Mouse (Mus musculus): ENCODE results near the gene Zfp334. TPM values are rescaled to one million over a fixed set of nuclear protein-coding genes. Genes with fewer than 3 reads are reported as not detected.
A peak's percentile ranks its signal among the peaks of the same experiment; 100 is the strongest.

Gene Zfp334
- polyA plus RNA-seq, 1 experiment from 2014 or later = 9.5 TPM

DNA sequence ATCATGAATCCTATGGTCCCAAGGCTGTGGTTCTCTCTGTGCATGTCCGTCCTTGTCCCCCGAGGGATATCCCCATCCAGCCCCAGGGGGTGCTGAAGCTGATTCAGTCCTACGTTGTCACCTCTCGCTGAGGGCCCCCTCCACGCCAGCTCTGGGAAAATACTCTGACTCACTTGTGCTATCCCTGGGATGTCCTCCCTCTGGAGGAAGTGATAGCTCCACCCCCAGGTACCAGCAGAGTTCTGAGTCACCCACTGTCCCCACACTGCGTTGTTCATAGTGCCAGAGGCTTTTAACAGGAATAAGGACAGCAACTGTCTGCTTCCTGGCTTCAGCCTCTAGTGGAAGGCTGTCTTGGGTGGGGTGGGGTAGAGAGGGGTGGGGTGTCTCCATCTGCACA lies 17.3 kb upstream of the Zfp334 start:
- 0 out of 2 replicates have a peak, but pooled peaks cover 3% of the 10 kb centered on the region for H3K4me1 ChIP-seq

GRCm38 (mm10) chr2:165404951-165405350 lies 16.9 kb upstream of the Zfp334 start:
- H3K4me3 ChIP-seq = no peak overlapping the region
- no peaks in the 10 kb centered on the region for H3K9me3 ChIP-seq
- H3K9ac ChIP-seq = no peak overlapping the region
- H3K27ac ChIP-seq = no peak overlapping the region
- 0 out of 2 replicates have a peak, but pooled peaks cover 3% of the 10 kb centered on the region for H3K4me1 ChIP-seq
- no peak overlapping the region for H3K4me2 ChIP-seq
- no peak for ATAC-seq (ENCODE audit: insufficient number of reproducible peaks, insufficient read depth, low FRiP score, low TSS enrichment, low read depth)
- H3K36me3 ChIP-seq = no peaks in the 10 kb centered on the region
- H3K27me3 ChIP-seq = no peaks in the 10 kb centered on the region
- 59% methylated on average over 9 of the region's 9 CpGs for WGBS

More for the DNA sequence above, 17.3 kb upstream of the Zfp334 start:
- no peak overlapping the region for H3K27ac ChIP-seq
- ATAC-seq (ENCODE audit: insufficient number of reproducible peaks, insufficient read depth, low FRiP score, low TSS enrichment, low read depth) = no peak
- H3K9ac ChIP-seq = no peak overlapping the region
- H3K4me3 ChIP-seq = no peak overlapping the region
- no peaks in the 10 kb centered on the region for H3K9me3 ChIP-seq
- no peak overlapping the region for H3K4me2 ChIP-seq
- WGBS = 50% methylated on average over 6 of the region's 6 CpGs
- no peaks in the 10 kb centered on the region for H3K27me3 ChIP-seq
- no peaks in the 10 kb centered on the region for H3K36me3 ChIP-seq

DNA sequence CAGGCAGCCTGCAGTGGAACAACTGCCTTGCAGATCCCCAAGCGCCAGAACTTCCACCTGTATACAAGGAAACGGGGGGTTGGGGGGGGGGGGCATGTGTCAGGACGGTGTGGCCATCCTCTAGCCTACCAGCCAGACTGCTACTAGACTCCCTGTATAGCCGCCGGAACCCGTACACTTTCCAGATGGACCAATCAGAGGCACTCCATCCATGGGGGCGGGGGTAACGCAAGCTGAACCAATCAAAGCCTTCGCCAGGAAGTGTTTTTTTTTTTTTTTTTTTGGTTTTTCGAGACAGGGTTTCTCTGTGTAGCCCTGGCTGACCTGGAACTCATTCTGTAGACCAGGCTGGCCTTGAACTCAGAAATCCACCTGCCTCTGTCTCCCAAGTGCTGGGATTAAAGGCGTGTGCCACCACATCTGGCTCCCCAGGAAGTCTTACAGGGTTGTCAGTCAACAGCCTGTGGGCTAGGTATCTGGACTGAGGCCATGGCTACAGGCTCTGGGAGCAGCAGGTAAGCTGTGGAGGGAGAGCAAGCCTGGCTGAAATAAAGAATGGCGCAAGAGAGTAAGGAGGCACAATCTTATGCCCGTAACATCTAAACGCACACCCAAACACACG lies 10.2 kb upstream of the Zfp334 start:
- Histone ChIP-seq H3K9ac (no peak overlapping the region), H3K4me1 (peaks cover 23% of the 10 kb centered on the region), H3K4me3 (no peak overlapping the region), H3K27ac (no peak overlapping the region), H3K27me3 (no peaks in the 10 kb centered on the region), H3K9me3 (no peaks in the 10 kb centered on the region), H3K4me2 (no peak overlapping the region), H3K36me3 (no peaks in the 10 kb centered on the region)
- ATAC-seq (ENCODE audit: insufficient number of reproducible peaks, insufficient read depth, low FRiP score, low TSS enrichment, low read depth) = no peak
- 53% methylated on average over 15 of the region's 15 CpGs for WGBS

DNA sequence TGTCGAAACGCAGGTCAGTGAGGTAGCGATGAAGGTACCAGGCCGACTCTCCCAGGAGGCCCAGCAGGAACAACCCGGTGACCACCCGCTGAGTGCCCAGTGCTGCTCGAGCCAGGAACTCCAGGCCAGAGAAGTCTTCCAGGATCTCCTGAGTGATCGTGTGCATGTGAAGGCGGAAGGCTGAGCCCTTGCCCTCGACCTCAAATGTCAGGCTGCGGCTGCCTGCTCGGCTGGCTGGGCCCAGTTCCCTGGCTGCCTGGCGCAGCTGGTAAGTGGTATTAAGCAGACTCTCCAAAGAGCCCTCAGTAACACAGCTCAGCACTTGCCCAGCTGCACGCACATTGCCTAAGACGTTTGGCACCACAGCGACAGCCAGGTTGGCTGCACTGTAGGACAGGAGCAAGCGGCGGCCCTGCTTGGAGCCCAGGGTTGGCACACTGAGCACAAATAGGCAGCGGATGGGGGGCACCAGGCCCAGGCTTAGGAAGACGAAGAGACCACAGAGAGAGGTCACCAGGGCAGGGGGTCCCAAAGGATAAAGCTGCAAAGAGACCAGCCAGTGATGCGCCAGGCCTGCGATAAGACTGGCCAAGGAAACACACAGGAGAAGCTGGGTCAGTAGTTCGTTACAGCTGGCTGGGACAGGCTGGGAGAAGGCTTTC lies 9.6 kb upstream of the Zfp334 start:
- Histone ChIP-seq H3K9ac (no peak overlapping the region), H3K27ac (peak overlapping the region; percentile 84), H3K36me3 (no peaks in the 10 kb centered on the region), H3K4me1 (peaks cover 23% of the 10 kb centered on the region), H3K4me2 (peak overlapping the region; percentile 45), H3K27me3 (no peaks in the 10 kb centered on the region), H3K4me3 (no peak overlapping the region), H3K9me3 (no peaks in the 10 kb centered on the region)
- 55% methylated on average over 23 of the region's 23 CpGs for WGBS
- ATAC-seq (ENCODE audit: insufficient number of reproducible peaks, insufficient read depth, low FRiP score, low TSS enrichment, low read depth) = no peak

GRCm38 (mm10) chr2:165396831-165397501 lies 8.9 kb upstream of the Zfp334 start:
- peak overlapping the region; percentile 45 for H3K4me2 ChIP-seq
- peak; percentile 21; the same call in 1 of the 2 replicates for ATAC-seq (ENCODE audit: insufficient number of reproducible peaks, insufficient read depth, low FRiP score, low TSS enrichment, low read depth)
- peaks cover 23% of the 10 kb centered on the region for H3K4me1 ChIP-seq
- H3K9me3 ChIP-seq = no peaks in the 10 kb centered on the region
- H3K36me3 ChIP-seq = no peaks in the 10 kb centered on the region
- WGBS = 20% methylated on average over 20 of the region's 20 CpGs
- H3K27me3 ChIP-seq = no peaks in the 10 kb centered on the region
- peak overlapping the region; percentile 84 for H3K27ac ChIP-seq
- peak overlapping the region; percentile 47; the same call in 1 of the 2 replicates for H3K9ac ChIP-seq
- no peak overlapping the region for H3K4me3 ChIP-seq

DNA sequence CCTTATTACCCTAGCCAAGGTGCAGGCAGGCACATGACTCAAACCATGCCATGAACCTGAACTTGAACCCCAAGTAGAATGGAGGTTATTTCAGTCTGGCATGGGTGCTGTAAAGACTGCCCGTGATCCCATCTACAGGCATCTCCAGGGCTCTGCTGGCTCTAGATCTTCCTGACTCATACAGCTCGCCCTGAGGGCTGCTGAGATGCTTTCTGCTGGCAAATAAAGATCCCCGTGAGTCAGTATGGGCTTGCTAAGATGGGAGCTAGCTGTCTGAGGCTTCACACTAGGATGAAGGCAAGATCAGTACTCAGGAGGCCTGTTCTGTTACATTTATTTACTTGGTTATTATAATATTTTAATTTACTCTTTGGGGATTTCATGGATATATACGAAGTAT lies 4.1 kb upstream of the Zfp334 start:
- H3K27ac ChIP-seq = no peak overlapping the region
- H3K27me3 ChIP-seq = no peaks in the 10 kb centered on the region
- ATAC-seq (ENCODE audit: insufficient number of reproducible peaks, insufficient read depth, low FRiP score, low TSS enrichment, low read depth) = no peak
- no peak overlapping the region for H3K4me3 ChIP-seq
- no peak overlapping the region for H3K4me2 ChIP-seq
- H3K9me3 ChIP-seq = no peaks in the 10 kb centered on the region
- H3K9ac ChIP-seq = no peak overlapping the region
- WGBS = 78% methylated on average over 4 of the region's 4 CpGs
- no peaks in the 10 kb centered on the region for H3K36me3 ChIP-seq
- peaks cover 14% of the 10 kb centered on the region for H3K4me1 ChIP-seq

GRCm38 (mm10) chr2:165391561-165391960 lies 3.5 kb upstream of the Zfp334 start:
- Histone ChIP-seq H3K4me3 (no peak overlapping the region), H3K36me3 (peaks cover 4% of the 10 kb centered on the region), H3K9me3 (no peaks in the 10 kb centered on the region), H3K27me3 (no peaks in the 10 kb centered on the region), H3K9ac (no peak overlapping the region), H3K4me2 (no peak overlapping the region), H3K4me1 (peaks cover 13% of the 10 kb centered on the region), H3K27ac (no peak overlapping the region)
- WGBS = 7% methylated on average over 8 of the region's 8 CpGs
- no peak for ATAC-seq (ENCODE audit: insufficient number of reproducible peaks, insufficient read depth, low FRiP score, low TSS enrichment, low read depth)

DNA sequence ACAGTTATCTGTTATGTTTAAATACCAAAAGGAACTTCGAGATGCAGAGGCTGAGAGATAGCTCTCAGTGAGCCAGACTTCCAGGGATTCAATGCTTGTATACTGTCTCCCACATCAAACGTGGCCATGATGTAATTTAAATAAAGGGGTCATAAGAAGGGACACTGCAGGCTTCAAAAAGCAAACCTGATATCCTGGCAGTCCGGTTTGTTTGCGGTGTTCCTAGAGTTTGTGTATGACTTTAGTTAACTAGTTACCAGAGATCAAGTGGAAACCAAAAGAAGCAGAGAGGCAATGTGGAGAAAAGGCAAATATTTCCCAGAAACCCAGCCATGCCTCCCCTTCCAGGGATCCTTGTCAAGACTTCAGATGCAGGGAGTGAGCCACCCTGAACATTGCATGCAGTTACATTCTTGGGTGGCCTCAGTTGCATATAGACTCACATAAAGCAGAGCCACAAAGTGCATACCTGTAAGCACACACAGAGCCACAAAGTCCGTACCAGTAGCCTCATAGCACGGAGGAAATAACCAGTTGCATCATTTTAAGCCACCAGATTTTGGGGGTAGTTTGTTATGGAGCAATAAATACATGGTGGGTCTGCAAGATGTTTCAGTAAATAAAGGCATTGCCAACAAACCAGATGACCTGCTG lies 1.4 kb upstream of the Zfp334 start:
- no peak overlapping the region for H3K9ac ChIP-seq
- H3K27me3 ChIP-seq = no peaks in the 10 kb centered on the region
- WGBS = 76% methylated on average over 6 of the region's 6 CpGs
- no peaks in the 10 kb centered on the region for H3K9me3 ChIP-seq
- peaks cover 20% of the 10 kb centered on the region for H3K4me1 ChIP-seq
- no peak overlapping the region for H3K4me2 ChIP-seq
- H3K27ac ChIP-seq = no peak overlapping the region
- peaks cover 25% of the 10 kb centered on the region for H3K36me3 ChIP-seq
- no peak overlapping the region for H3K4me3 ChIP-seq
- ATAC-seq (ENCODE audit: insufficient number of reproducible peaks, insufficient read depth, low FRiP score, low TSS enrichment, low read depth) = no peak

- no peak for ATAC-seq (ENCODE audit: insufficient number of reproducible peaks, insufficient read depth, low FRiP score, low TSS enrichment, low read depth)
- Histone ChIP-seq H3K36me3 (peaks cover 46% of the 10 kb centered on the region), H3K9ac (peak overlapping the region; percentile 94), H3K4me1 (peaks cover 20% of the 10 kb centered on the region), H3K9me3 (no peaks in the 10 kb centered on the region), H3K27me3 (no peaks in the 10 kb centered on the region), H3K27ac (peak overlapping the region; percentile 86), H3K4me2 (peak overlapping the region; percentile 75), H3K4me3 (peak overlapping the region; percentile 87)
- 6% methylated on average over 4 of the region's 4 CpGs for WGBS
Observed at GRCm38 (mm10) chr2:165387370-165387769, 689 bp downstream of the Zfp334 start.

DNA sequence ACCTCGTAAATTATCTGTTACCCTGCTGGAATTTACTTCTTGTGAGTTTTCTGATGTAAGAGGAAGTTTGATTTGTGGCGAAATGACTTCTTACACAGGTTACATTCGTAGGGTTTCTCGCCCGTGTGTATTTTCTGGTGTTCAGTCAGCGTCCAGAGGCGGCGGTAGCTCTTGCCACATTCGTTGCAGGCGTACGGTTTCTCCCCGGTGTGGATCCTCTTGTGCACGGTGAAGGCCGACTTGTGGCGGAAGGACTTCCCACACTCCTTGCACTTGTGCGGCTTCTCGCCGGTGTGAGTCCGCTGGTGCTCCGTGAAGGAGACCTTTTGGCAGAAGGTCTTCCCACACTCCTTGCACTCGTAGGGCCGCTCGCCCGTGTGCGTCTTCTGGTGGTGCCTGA lies 8.0 kb downstream of the Zfp334 start:
- no peak overlapping the region for H3K4me3 ChIP-seq
- peaks cover 93% of the 10 kb centered on the region for H3K36me3 ChIP-seq
- no peak for ATAC-seq (ENCODE audit: insufficient number of reproducible peaks, insufficient read depth, low FRiP score, low TSS enrichment, low read depth)
- H3K9ac ChIP-seq = no peak overlapping the region
- H3K4me1 ChIP-seq = 0 out of 2 replicates have a peak, but pooled peaks cover under 1% of the 10 kb centered on the region
- no peaks in the 10 kb centered on the region for H3K27me3 ChIP-seq
- H3K9me3 ChIP-seq = peaks cover 20% of the 10 kb centered on the region
- no peak overlapping the region for H3K27ac ChIP-seq
- WGBS = 97% methylated on average over 25 of the region's 25 CpGs
- H3K4me2 ChIP-seq = no peak overlapping the region

DNA sequence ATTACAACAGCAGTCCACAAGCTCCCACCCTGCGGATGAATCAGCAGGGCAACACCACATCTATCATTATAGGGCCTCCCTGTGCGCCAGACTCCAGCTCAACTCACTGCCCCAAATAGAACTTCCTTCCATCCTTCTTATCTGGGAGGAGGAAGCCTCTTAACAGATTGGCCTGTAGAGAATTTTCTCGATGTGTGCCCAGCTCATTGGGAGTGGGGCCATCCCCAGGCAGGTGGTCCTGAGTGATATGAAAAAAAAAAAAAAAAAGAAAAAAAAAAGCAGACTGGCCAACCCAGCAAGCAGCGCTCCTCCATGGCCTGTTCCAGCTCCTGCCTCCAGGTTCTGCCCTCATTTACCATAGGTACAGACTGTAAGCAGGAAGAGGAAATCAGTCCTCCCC lies 12.1 kb downstream of the Zfp334 start:
- Histone ChIP-seq H3K4me3 (no peak overlapping the region), H3K27me3 (no peaks in the 10 kb centered on the region), H3K4me1 (no peaks in the 10 kb centered on the region), H3K9ac (no peak overlapping the region), H3K27ac (no peak overlapping the region), H3K36me3 (peaks cover 61% of the 10 kb centered on the region), H3K4me2 (no peak overlapping the region), H3K9me3 (peaks cover 9% of the 10 kb centered on the region)
- WGBS = 86% methylated on average over 4 of the region's 4 CpGs
- no peak for ATAC-seq (ENCODE audit: insufficient number of reproducible peaks, insufficient read depth, low FRiP score, low TSS enrichment, low read depth)

Measured in embryonic facial prominence, embryonic 13.5 days (tissue).